Mouse (Mus musculus): Measurements from ENCODE around the gene Rnaseh1. TPM values are rescaled to one million over a fixed set of nuclear protein-coding genes. Genes with fewer than 3 reads are reported as not detected.

Gene Rnaseh1
- 28.4 and 29.6 TPM in 2 replicates for polyA plus RNA-seq (2015; fragmentation: Nextera tagmentation; extraction: Ambion mirVana)

- H3K4me2 ChIP-seq: peak within 1 kb of the TSS; percentile 79
- 2% methylated on average over 52 of the region's 52 CpGs for WGBS
Observed at GRCm38 (mm10) chr12:28649141-28650110, at the start of gene Rnaseh1. Gene Rnaseh1, plus strand, starts transcription at chr12:28649602.

GRCm38 (mm10) chr12:28602259-28602658, 47.1 kb upstream of the Rnaseh1 start:
- no peak overlapping the region for H3K9ac ChIP-seq
- ATAC-seq: peak; percentile 82

More at GRCm38 (mm10) chr12:28649141-28650110, at the start of gene Rnaseh1:
- peak within 1 kb of the TSS; percentile 80 for H3K27ac ChIP-seq
- peaks cover 10% of the 10 kb centered on the region for H3K4me1 ChIP-seq
- peak within 1 kb of the TSS; percentile 88 for H3K9ac ChIP-seq
- peak within 1 kb of the TSS; percentile 90 for H3K4me3 ChIP-seq
- H3K9me3 ChIP-seq (replicated peaks): no peaks in the 10 kb centered on the region
- H3K36me3 ChIP-seq (ENCODE audit: poor library complexity, severe bottlenecking): peaks cover 19% of the 10 kb centered on the region
- peak; percentile 97 for ATAC-seq
- peaks cover 15% of the 10 kb centered on the region for H3K27me3 ChIP-seq

GRCm38 (mm10) chr12:28603494-28603893, 45.9 kb upstream of the Rnaseh1 start:
- 65% methylated on average over 1 of the region's 1 CpGs for WGBS
- H3K4me2 ChIP-seq: no peak overlapping the region
- H3K9me3 ChIP-seq (replicated peaks): no peaks in the 10 kb centered on the region
- ATAC-seq: no peak
- no peaks in the 10 kb centered on the region for H3K36me3 ChIP-seq (ENCODE audit: poor library complexity, severe bottlenecking)
- H3K27me3 ChIP-seq: no peaks in the 10 kb centered on the region
- H3K4me3 ChIP-seq: no peak overlapping the region
- peaks cover 37% of the 10 kb centered on the region for H3K4me1 ChIP-seq
- H3K9ac ChIP-seq: no peak overlapping the region
- H3K27ac ChIP-seq: no peak overlapping the region

More at GRCm38 (mm10) chr12:28602259-28602658, 47.1 kb upstream of the Rnaseh1 start:
- Histone ChIP-seq H3K27ac (peak overlapping the region; percentile 32; the same call in 1 of the 2 replicates), H3K4me2 (no peak overlapping the region), H3K4me1 (peaks cover 31% of the 10 kb centered on the region), H3K9me3 (replicated peaks) (no peaks in the 10 kb centered on the region), H3K36me3 (ENCODE audit: poor library complexity, severe bottlenecking) (no peaks in the 10 kb centered on the region), H3K27me3 (no peaks in the 10 kb centered on the region), H3K4me3 (no peak overlapping the region)
- 7% methylated on average over 4 of the region's 4 CpGs for WGBS

- 0 out of 2 replicates have a peak overlapping the region, but pooled peaks have one; percentile 0 for H3K4me3 ChIP-seq
- no peaks in the 10 kb centered on the region for H3K9me3 ChIP-seq (replicated peaks)
- H3K4me1 ChIP-seq: peaks cover 24% of the 10 kb centered on the region
- no peaks in the 10 kb centered on the region for H3K36me3 ChIP-seq (ENCODE audit: poor library complexity, severe bottlenecking)
- peak overlapping the region; percentile 72 for H3K27ac ChIP-seq
- WGBS: 43% methylated on average over 17 of the region's 17 CpGs
- H3K4me2 ChIP-seq: peak overlapping the region; percentile 33
- H3K9ac ChIP-seq: peak overlapping the region; percentile 1; the same call in 1 of the 2 replicates
- peak; percentile 84 for ATAC-seq
- H3K27me3 ChIP-seq: no peaks in the 10 kb centered on the region
Observed at GRCm38 (mm10) chr12:28607546-28608305, 41.7 kb upstream of the Rnaseh1 start.

GRCm38 (mm10) chr12:28612391-28612790, 37.0 kb upstream of the Rnaseh1 start:
- H3K9me3 ChIP-seq (replicated peaks): no peaks in the 10 kb centered on the region
- H3K4me1 ChIP-seq: peaks cover 13% of the 10 kb centered on the region
- no peak for ATAC-seq
- no peaks in the 10 kb centered on the region for H3K27me3 ChIP-seq
- H3K4me3 ChIP-seq: no peak overlapping the region
- 70% methylated on average over 6 of the region's 6 CpGs for WGBS
- no peak overlapping the region for H3K4me2 ChIP-seq
- H3K9ac ChIP-seq: no peak overlapping the region
- no peaks in the 10 kb centered on the region for H3K36me3 ChIP-seq (ENCODE audit: poor library complexity, severe bottlenecking)
- H3K27ac ChIP-seq: no peak overlapping the region

GRCm38 (mm10) chr12:28614401-28614800, 35.0 kb upstream of the Rnaseh1 start:
- no peaks in the 10 kb centered on the region for H3K4me1 ChIP-seq
- WGBS: 79% methylated on average over 7 of the region's 7 CpGs
- H3K9ac ChIP-seq: no peak overlapping the region
- no peak overlapping the region; the same call in 1 of the 2 replicates for H3K27ac ChIP-seq
- H3K4me2 ChIP-seq: no peak overlapping the region
- no peaks in the 10 kb centered on the region for H3K9me3 ChIP-seq (replicated peaks)
- ATAC-seq: no peak
- no peaks in the 10 kb centered on the region for H3K36me3 ChIP-seq (ENCODE audit: poor library complexity, severe bottlenecking)
- no peaks in the 10 kb centered on the region for H3K27me3 ChIP-seq
- H3K4me3 ChIP-seq: no peak overlapping the region

- H3K4me2 ChIP-seq: no peak overlapping the region
- H3K4me3 ChIP-seq: no peak overlapping the region
- no peaks in the 10 kb centered on the region for H3K27me3 ChIP-seq
- no peaks in the 10 kb centered on the region for H3K9me3 ChIP-seq (replicated peaks)
- no peak for ATAC-seq
- no peaks in the 10 kb centered on the region for H3K36me3 ChIP-seq (ENCODE audit: poor library complexity, severe bottlenecking)
- peaks cover 7% of the 10 kb centered on the region; the same call in 1 of the 2 replicates for H3K4me1 ChIP-seq
- no peak overlapping the region for H3K27ac ChIP-seq
- no peak overlapping the region for H3K9ac ChIP-seq
- WGBS: 71% methylated on average over 4 of the region's 4 CpGs
Observed at GRCm38 (mm10) chr12:28617297-28617696, 32.1 kb upstream of the Rnaseh1 start.

- Histone ChIP-seq H3K27me3 (no peaks in the 10 kb centered on the region), H3K4me3 (no peak overlapping the region), H3K27ac (no peak overlapping the region), H3K4me1 (peaks cover 7% of the 10 kb centered on the region; the same call in 1 of the 2 replicates), H3K9me3 (replicated peaks) (no peaks in the 10 kb centered on the region), H3K36me3 (ENCODE audit: poor library complexity, severe bottlenecking) (no peaks in the 10 kb centered on the region), H3K9ac (no peak overlapping the region), H3K4me2 (no peak overlapping the region)
- no peak for ATAC-seq
- WGBS: 39% methylated on average over 7 of the region's 7 CpGs
Observed at GRCm38 (mm10) chr12:28621451-28622166, 27.8 kb upstream of the Rnaseh1 start.

GRCm38 (mm10) chr12:28622167-28622532, 27.3 kb upstream of the Rnaseh1 start:
- H3K9me3 ChIP-seq (replicated peaks): no peaks in the 10 kb centered on the region
- no peaks in the 10 kb centered on the region for H3K27me3 ChIP-seq
- H3K27ac ChIP-seq: no peak overlapping the region
- H3K9ac ChIP-seq: no peak overlapping the region
- no peak overlapping the region for H3K4me2 ChIP-seq
- no peak for ATAC-seq
- H3K4me1 ChIP-seq: peaks cover 7% of the 10 kb centered on the region; the same call in 1 of the 2 replicates
- no peak overlapping the region for H3K4me3 ChIP-seq
- H3K36me3 ChIP-seq (ENCODE audit: poor library complexity, severe bottlenecking): no peaks in the 10 kb centered on the region
- WGBS: 56% methylated on average over 5 of the region's 5 CpGs

- Histone ChIP-seq H3K4me1 (peaks cover 7% of the 10 kb centered on the region; the same call in 1 of the 2 replicates), H3K27me3 (no peaks in the 10 kb centered on the region), H3K4me2 (no peak overlapping the region), H3K9me3 (replicated peaks) (no peaks in the 10 kb centered on the region), H3K27ac (no peak overlapping the region), H3K36me3 (ENCODE audit: poor library complexity, severe bottlenecking) (no peaks in the 10 kb centered on the region), H3K9ac (no peak overlapping the region), H3K4me3 (no peak overlapping the region)
- no peak for ATAC-seq
- WGBS: 92% methylated on average over 1 of the region's 1 CpGs
Observed at GRCm38 (mm10) chr12:28622641-28623040, 26.8 kb upstream of the Rnaseh1 start.

- ATAC-seq: no peak
- H3K27me3 ChIP-seq: no peaks in the 10 kb centered on the region
- WGBS: 70% methylated on average over 5 of the region's 5 CpGs
- no peaks in the 10 kb centered on the region for H3K9me3 ChIP-seq (replicated peaks)
- peaks cover 7% of the 10 kb centered on the region; the same call in 1 of the 2 replicates for H3K4me1 ChIP-seq
- peaks cover 4% of the 10 kb centered on the region for H3K36me3 ChIP-seq (ENCODE audit: poor library complexity, severe bottlenecking)
- no peak within 1 kb of the TSS for H3K4me3 ChIP-seq
- H3K9ac ChIP-seq: no peak within 1 kb of the TSS
- H3K27ac ChIP-seq: no peak within 1 kb of the TSS
- H3K4me2 ChIP-seq: no peak within 1 kb of the TSS
Observed at GRCm38 (mm10) chr12:28623195-28623594, 26.2 kb upstream of the Rnaseh1 start, which contains the start of gene Colec11. Gene Colec11, minus strand, starts transcription at chr12:28623377.
